Mouse (Mus musculus) kidney, adult 2 months (tissue): ENCODE measurements around the gene Cenpp.

Source experiments
- CTCF ChIP-seq: fragments of 200-500 bp; conservative IDR thresholded peaks from 2 replicates; pipeline ENCODE4 v1.5.1; 2011; ENCODE audit warnings: low read depth, mild to moderate bottlenecking, control low read depth, low read length, moderate library complexity, mixed read lengths; ENCODE audit not compliant: insufficient read depth, insufficient read length
- POLR2A ChIP-seq: fragments of 200-500 bp; IDR thresholded peaks from one replicate; pipeline ENCODE4 v1.6.1; 2011; ENCODE audit warnings: low read depth, low read length, control low read depth

DNA sequence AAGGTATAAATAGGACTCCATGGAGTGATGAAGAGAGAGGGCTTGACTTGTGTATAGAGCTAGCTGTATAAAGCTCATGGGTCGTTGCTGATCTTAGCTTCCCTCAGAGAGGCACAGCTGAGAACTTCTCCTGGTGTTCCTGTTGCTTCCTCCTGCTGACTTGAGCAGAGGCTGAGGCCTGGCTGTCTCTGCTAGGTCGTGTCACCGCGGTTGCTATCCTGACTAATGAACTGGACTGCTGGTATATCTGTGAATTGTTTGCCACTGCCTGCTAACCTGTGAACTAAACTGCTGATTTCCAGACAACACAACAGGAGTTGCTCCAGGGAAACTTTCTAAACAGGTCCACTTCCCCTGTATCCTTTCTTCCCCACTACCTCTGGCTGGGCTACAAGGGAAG, 182.3 kb downstream of the Cenpp start:
- TF ChIP-seq POLR2A (no peak), CTCF (no peak)
